Mouse (Mus musculus) kidney, postnatal 4 days (tissue): ENCODE measurements at regions not wholly inside any gene's neighbourhood (a gene's known extent, or its start where the extent isn't known, plus 50 kb on each side); places are given as distances from the start of the nearest gene placed in this dataset.

Experiments used
- DNase-seq, 2 experiments: peaks; one replicate each; pipeline ENCODE4 v3.0.0; 2021; ENCODE audit warnings: mixed read lengths in 2 of 2

DNA sequence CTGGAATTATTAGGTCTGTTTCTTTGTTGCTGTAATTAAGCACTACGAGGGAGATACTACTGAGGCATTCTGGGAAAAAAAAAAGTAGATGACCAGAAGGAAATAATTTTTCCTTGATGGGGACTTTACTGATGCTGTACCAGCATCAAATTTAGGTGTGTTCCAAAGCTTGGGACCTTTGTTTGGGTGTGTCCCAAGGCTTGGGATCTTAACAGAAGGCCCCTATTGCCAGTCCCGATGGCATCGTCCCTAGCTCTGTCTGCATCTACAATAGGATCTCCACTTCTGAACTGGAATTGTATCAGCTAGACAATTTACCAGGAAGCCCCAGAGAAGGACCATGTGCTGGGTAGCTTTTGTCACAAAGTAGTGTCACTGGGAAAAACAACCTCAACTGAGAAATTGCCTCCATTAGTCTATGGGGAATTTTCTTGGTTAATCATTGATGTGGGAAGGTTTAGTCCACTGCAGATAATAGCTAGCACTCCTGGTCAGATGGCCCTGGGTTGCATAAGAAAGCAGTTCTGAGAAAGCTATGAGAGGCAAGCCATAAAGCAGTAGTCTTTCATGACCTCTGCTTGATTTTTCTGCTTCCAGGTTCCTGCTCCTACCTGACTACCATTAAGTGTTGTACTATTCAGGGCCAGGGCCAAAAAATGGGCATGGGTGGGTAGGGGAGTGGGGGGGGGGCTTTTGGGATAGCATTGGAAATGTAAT is 392.7 kb downstream of the Igsf11 start:
- no peak for DNase-seq

DNA sequence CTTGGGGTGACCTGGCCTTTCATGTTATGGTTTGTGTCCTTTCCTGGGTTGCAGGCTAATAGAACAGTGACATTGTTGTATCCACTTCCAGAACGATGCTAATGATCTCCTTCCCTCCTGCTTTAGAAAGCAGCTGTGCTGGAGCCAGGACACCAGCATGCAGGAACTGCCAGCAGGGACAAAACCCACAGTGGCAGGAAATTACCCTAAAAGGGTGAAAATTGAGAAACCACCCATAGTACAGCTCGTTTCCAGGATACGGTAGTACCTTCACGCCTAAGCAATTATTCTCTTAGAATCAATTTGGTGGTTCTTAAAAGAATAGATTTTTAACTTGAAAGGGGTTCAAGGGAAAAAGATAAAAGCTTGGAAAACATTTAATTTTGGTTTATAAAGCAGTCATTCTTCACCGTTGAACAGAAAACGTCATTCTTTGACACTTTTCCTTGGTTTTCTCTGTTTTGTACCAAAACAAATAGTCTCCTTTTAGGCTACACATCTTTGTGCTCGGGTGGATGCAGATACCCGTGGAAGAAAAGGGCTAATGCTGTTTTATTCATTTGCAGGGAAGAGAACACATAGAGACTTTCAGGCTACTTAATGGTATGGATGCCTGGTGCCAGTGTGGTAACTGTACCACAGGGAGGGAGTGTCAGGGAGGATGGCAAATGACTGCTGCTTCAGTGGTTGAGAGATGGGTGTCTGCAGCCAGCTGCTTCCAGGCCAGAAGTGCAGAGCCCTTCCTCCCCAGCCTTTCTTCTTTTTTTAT is 394.5 kb downstream of the Igsf11 start:
- no peak for DNase-seq

DNA sequence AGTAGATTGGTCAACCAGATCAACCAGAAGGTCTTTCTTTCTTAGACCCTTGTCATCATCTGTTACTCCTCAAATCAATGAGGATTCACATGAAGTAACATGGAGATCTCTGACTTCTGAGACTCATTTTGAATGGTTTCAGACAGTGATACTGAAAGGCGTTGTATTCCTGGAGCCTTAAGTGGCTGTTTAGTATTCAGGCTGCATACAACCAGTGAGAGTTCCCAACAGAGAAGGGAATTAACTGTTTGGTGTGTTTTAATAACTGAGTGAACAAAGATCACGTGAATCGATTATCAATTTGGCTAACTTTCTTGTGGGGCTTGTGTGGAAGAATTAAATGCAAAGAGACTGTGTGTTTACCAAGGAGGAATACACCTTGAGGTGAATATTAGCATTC is 406.4 kb downstream of the Igsf11 start:
- DNase-seq = no peak

DNA sequence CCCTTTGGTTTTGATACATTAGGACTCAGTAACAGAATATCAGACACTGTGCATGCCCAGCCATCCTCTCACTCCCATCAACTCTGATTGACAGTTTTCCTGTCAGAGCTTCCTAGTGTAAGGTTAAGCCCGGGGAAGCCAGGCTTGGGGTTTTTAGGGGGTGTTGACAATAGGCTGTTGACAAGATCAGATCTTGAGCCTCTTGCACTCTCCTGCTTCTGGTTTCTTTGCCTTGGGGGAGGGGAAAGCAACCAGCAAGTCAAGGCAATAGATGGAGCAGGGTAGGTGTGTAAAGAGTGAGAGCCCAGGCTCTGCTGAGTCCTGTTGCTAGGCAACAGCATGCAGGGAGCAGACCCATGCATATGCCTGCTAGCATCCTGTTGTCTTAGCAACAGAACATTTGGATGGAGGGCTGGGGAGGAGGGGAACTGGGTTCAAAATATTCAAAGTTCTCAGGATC is 410.5 kb downstream of the Igsf11 start:
- DNase-seq = no peak

DNA sequence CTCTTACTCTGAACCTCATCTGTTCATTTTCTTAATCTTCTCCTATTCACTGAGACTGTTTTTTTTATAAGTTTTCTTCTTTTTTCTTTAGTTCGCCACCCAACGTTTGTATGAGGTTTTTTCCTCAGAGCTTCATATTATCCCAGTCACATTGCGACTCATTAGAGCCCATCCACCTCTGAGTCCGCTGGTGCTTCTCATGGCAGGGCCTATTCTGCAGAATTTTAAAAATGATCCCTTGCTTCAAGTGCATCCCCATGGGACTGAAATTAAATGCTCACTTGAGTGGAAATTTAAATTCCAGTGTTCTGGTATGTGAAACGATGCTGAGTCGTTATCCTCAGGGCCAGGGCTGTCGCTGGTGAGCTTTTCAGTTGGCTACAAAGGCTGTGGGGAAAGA is 410.9 kb downstream of the Igsf11 start:
- no peak for DNase-seq

DNA sequence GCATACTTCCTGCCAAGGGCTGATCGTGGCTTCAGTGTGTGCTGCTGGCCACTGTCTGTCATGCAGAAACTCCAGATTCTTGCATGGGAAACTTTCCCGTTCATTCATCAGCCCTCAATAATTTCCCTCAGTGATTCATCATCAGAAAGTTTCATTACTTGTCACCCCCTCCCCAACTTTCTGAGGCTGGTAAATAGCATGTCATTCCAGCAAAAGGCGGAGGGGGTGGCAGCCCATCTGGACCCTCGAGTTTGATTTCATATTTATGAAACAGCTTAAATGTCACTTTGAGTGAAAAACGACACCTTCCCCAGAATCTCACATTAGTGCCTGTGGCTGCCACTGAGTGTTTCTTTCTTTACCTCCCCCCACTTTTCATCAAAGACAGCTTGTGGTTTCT is 415.5 kb downstream of the Igsf11 start:
- no peak for DNase-seq

DNA sequence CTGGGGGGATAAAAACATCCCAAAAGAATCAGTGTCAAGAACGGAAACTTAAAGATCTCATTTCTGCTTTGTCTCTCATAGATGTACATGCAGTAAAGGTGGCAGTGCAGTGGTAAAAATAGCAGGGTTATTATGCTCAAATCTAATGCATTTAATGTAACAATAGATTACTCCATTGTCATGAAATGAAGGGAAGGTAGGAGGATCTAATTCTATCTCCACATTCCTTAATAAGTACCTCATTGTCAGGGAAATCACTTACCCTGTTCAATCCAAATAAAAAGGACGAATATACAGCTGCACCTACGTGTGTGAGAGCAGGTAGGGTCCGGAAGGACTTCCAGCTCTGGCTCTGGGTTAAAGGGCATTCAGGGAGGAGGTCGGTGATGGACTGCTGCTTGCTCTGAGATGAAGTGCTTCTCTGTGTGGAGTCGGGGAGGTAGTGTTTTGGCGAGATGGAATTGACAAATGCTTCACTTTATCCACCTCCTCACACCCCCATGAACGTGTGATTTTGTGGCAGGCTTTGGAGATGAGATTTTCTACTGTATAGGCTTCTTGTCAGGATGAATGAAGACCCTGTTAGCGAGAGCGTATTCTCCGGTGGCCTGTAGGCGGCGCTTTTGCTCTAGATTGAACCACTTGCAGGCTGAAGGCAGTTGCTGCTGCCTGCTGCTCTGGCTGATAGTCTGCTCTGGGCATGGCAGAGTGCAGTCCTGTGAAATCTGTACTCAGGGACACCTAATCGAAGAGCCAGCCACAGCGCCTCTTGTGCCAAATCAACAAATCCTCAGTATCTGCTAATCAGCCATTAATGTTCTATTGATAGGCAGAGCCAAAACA is 424.5 kb downstream of the Igsf11 start:
- DNase-seq = peak; percentile 74 to 77

DNA sequence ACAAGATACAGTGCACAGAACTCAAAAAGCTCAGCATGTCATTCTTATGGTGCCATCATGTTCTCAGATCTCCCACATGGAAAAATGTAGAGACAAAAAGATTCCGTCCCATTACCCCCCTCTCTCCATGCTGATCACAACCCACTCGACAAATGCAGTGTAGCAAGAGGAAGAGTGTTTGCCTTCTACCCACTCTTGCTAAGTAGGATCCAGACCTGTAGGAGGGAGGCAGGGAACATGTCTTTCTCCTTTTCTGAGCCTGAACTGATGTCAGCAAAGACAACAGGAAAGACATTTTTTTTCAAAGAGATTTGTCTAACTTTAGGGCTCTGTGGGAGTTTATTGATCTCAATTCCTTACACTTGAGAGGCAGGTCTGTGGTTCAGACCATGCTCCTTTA is 433.2 kb downstream of the Igsf11 start:
- DNase-seq = no peak

DNA sequence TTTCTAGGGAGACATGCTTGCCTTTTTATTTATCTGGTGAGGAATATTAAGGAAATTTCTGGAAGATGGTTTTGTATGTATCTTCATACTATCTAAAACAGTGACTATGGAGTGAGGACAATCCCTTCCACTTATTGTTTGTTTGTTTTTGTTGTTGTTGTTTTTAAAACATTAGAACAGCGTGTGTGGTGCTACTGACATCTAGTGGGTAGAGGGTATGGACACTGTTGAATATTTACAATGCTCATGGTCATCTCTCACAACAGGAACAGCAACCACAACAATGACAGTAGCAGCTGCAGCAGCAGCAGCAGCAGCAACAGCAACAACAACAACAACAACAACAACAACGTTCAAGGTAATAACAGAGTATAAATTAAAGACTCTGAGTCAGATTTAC is 471.2 kb downstream of the Igsf11 start:
- no peak for DNase-seq

DNA sequence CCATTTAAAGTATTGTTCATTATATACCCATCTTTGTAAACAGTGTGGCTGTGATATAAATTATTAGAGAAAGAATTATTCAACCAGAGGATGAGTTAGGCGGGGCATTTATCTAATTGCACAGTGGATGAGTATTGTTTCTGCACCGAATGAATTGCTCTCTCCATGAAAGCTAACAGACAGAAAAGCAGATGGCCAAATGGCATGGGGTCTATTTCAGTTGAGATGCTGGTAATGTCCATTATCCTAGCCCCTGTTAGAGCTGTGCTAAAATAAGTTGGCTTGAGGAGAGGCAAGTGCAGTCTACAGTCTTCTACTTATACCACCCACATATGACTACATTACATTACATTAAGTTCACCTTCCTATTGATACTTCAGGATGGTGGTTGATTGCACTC is 475.8 kb downstream of the Igsf11 start:
- DNase-seq = no peak

DNA sequence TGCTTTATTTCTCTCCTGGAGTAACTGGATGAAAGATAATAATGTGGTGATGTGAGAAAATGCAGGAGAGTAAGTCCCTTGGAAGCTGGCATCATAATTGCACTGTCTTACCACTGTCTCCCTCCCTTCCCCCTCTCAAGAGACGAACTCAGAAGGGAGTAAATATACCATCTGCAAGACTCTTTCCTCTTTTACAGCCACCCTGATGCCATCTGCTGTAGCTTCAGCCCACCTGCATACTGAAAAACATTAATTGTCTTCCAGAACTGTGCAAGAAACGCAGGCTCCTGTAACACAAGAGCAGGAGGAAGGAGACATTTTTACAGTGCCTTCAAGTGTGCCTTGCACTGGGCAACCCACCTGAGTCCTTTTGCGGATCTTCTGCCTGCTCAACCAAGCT is 482.1 kb downstream of the Igsf11 start:
- no peak for DNase-seq

DNA sequence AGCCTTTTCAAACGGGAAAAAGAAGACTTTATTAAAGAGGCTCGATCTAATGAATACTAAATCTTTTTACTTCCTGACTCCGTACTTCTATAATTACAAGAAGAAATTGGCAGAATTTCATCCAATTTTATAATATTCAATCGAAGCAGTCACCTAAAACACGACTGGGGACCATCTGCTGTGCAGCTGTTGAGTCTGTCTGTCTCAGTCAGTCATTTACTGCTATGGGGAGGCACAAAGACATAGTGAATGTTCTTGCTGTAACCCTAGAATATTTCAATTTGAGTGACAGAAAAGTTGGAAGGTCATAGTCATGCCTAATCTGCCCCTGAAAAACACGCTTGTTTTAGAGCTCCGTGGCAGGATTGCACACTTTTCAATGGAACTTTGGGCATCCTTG is 487.5 kb downstream of the Igsf11 start:
- no peak for DNase-seq

DNA sequence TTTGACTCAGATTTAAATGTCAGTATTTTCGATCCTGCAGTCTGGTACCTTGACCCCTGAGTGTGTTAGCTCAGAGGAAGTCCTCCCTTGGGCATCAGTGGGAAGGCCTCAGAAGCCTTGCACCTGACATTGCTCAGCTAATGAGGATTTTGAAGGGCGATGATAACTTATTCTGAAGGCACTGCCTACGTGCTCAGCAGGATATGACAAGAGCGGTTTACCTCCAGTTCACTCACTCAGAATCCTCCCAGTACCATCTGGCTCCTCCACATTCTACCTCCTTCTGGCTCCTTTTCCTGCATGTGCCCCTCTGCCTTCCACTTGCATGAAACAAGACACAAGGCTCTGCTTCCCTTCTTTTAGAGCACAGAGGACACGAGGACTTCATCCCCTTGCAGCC is 497.5 kb downstream of the Igsf11 start:
- no peak for DNase-seq

DNA sequence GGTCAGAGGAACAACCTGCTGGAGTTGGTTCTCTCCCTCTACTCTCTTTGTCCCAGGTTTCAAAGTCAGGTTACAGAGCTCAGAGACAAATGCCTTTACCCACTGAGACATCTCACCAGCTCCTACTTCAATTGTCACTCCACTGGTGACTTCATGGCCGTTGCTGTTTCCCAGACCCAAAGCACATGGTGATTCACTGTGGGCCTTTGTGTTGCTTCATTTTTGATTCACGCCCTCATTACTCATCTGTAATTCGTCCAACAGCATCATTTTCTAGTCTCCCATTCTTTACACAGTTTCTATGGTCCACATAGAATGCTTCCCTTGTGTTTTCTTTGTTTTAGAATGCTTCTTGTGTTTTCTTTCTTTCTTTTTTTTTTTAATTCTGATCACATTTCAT is 498.2 kb downstream of the Igsf11 start:
- DNase-seq = no peak

DNA sequence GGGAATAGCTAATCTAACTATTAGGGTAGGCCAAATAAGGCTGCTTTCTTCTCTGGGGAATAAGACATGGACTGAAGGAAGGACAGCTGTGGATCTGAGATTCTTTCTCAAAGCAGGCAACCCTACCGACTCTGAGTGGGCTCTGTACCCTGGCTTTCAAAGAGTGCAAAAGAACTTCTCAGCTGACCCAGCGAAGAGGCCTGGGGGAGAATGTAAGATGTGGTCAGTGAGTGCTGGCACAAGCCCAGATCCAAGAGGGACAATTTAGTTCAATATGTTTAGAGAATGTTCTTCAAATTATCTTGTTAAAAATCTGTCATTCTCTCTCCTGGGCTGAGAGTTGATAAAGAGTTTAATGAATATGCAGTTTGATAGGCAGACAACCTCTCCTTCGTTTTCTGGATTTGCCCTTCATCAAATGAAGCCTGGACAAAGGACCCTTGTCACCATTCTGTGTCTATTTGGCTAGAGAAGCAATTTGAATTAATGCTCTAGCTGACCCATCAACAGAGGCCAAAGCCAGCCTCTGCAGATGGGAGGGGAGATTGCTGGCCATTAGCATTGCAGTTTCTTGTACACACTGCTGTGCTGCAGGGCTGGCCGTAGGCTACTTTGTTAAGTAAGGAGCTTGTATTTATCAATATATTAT is 509.8 kb downstream of the Igsf11 start:
- DNase-seq = peak in 1 of 2 experiments; percentile 4

DNA sequence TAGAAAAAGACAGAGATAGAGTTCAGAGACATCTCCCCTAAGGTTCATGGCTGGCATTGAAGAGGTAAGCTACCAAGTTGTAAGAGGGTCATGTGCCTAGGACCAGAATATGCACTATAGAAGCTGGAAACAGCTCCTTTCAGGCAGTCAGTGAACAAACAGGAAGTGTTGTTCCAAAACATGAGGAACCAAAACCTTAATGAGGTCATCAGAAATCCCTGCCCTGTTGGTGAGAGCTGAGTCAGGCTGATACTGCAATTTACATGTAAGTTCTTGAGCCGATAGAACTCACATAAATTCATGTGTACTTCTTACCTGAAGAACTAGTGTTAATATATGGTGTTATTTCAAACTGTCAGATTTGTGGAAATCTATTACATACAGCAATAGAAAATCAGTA is 539.1 kb downstream of the Igsf11 start:
- no peak for DNase-seq

DNA sequence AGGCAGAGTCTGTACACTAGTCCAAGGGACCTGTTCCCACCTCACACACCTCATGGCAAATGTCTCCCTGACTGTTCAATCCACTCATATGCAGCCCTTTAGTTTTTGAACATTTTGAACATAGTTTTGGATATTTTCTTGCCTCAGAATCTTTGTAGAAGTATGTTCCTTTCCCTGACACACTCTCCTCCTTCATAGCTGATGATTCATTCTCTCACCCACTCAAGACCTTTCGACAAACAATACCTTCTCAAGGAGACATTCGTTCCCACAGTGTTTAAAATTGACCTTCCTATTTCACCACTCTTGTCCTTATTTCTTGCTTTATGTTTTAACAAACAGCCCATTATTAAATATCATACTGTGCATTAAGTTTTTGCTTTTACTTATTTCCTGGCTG is 538.4 kb upstream of the Lsamp start:
- DNase-seq = no peak

DNA sequence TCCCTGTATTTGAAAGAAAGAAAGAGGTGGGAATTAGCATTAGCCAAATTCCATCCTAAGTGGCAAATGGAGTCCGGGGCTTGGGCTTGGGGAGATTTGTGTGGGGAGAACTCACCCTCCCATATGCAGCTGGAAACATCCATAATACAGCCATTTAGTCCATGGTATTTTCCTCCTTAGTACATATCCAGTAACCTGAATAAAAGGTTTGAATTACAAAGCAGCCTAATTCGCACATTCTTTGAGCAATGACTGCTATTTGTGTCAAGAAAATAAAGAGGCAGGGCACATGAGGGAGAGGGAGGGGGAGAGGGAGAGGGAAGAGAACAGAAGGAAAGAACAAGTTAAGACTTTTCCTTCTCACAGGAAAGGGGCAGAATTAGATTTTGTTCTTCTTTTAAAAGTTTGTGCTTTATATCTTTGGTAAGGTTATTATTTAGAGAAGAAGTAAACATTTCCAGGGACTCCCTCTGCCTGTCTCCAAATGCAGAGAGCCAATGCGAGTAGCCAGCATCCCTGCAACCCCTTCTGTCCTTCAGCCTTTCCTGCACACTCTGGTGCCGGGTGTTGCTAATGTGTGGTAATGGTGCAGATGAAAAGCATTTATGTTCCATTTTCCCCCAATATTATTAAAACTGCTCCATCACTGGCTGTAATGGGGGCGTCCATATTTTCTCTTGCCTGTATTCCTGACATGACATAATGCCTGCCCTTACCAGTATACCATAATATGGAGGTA is 530.6 kb upstream of the Lsamp start:
- no peak for DNase-seq
